Mouse (Mus musculus): ENCODE measurements around the gene Tead4. TPM values are rescaled to one million over a fixed set of nuclear protein-coding genes. Genes with fewer than 3 reads are reported as not detected.

The Tead4 gene
- total and polyA plus RNA-seq, 3 experiments, result not detected

GRCm38 (mm10) chr6:128318317-128318716 is 17.7 kb upstream of the Tead4 start:
- in situ Hi-C loops (cut with MboI; ENCODE audit: low pct_ligation_motif_present, low pct_unique_long_range_greater_than_20kb, low sequenced_read_pairs), result no loop called here
- DNase-seq (ENCODE audit: extremely low read depth), result peak; percentile 81

GRCm38 (mm10) chr6:128315597-128315996 is 15.0 kb upstream of the Tead4 start:
- Histone ChIP-seq H3K9me3 (replicated peaks; ENCODE audit: low read length) (no peaks in the 10 kb centered on the region), H3K36me3 (replicated peaks in 1 of 2; ENCODE audit: control insufficient read depth in 1 of 2, insufficient read depth in 1 of 2, low read length in 1 of 2) (no peaks in the 10 kb centered on the region), H3K79me2 (replicated peaks; ENCODE audit: control insufficient read depth, extremely low read depth, insufficient read depth, poor library complexity, severe bottlenecking) (no peaks in the 10 kb centered on the region), H3K27me3 (replicated peaks) (no peaks in the 10 kb centered on the region), H3K4me2 (ENCODE audit: insufficient read depth, low read depth, poor library complexity, severe bottlenecking) (no peak overlapping the region), H3K4me3 (replicated peaks in 1 of 3; ENCODE audit: low read depth in 2 of 3, low read length in 2 of 3, poor library complexity in 1 of 3) (no peak overlapping the region), H3K9ac (ENCODE audit: insufficient read depth, low read depth) (no peak overlapping the region), H3K27ac (ENCODE audit: insufficient read depth, low read depth) (no peak overlapping the region), H3K4me1 (ENCODE audit: control insufficient read depth in 1 of 2, insufficient read depth in 2 of 2) (no peaks in the 10 kb centered on the region)
- in situ Hi-C loops (cut with MboI; ENCODE audit: low pct_ligation_motif_present, low pct_unique_long_range_greater_than_20kb, low sequenced_read_pairs) (no loop called here), dilution Hi-C loops (cut with MboI; ENCODE audit: extremely low pct_ligation_motif_present, extremely low pct_unique_long_range_greater_than_20kb, low sequenced_read_pairs) (no loop called here)
- TF ChIP-seq KAT2A (IDR thresholded peaks at IDR 0.05; ENCODE audit: insufficient replicate concordance, low read length) (no peak), MEF2A (IDR thresholded peaks at IDR 0.05; ENCODE audit: borderline replicate concordance, low read depth, low read length) (no peak), BHLHE40 (IDR thresholded peaks at IDR 0.05; ENCODE audit: low read depth, low read length) (peak; percentile 61), RCOR1 (conservative IDR thresholded peaks at IDR 0.05; ENCODE audit: low read depth, low read length) (no peak), MAX (IDR thresholded peaks at IDR 0.05; ENCODE audit: low read length) (no peak)
- DNase-seq (ENCODE audit: extremely low read depth), result no peak

More at GRCm38 (mm10) chr6:128318317-128318716, 17.7 kb upstream of the Tead4 start:
- no peak for TF ChIP-seq PAX5 (IDR thresholded peaks at IDR 0.05; ENCODE audit: low read length)
- TF ChIP-seq RAD21 (IDR thresholded peaks at IDR 0.05; ENCODE audit: low read depth, low read length), result peak; percentile 64
- TF ChIP-seq CTCF (conservative IDR thresholded peaks at IDR 0.05 in 1 of 2, IDR thresholded peaks at IDR 0.05 in 1 of 2; ENCODE audit: low read depth in 2 of 2, low read length in 2 of 2), result peak; percentile 50 to 82
- no peak for TF ChIP-seq POLR2AphosphoS2 (IDR thresholded peaks at IDR 0.05; ENCODE audit: low read depth, low read length)
- peak; percentile 81 for TF ChIP-seq SMC3 (IDR thresholded peaks at IDR 0.05; ENCODE audit: low read depth, low read length)
- Histone ChIP-seq H3K9me3 (replicated peaks; ENCODE audit: low read length) (no peaks in the 10 kb centered on the region), H3K9ac (ENCODE audit: insufficient read depth, low read depth) (no peak overlapping the region), H3K4me1 (ENCODE audit: control insufficient read depth in 1 of 2, insufficient read depth in 2 of 2) (no peaks in the 10 kb centered on the region), H3K4me3 (replicated peaks in 1 of 3; ENCODE audit: low read depth in 2 of 3, low read length in 2 of 3, poor library complexity in 1 of 3) (no peak overlapping the region), H3K27me3 (replicated peaks) (no peaks in the 10 kb centered on the region), H3K4me2 (ENCODE audit: insufficient read depth, low read depth, poor library complexity, severe bottlenecking) (no peak overlapping the region), H3K79me2 (replicated peaks; ENCODE audit: control insufficient read depth, extremely low read depth, insufficient read depth, poor library complexity, severe bottlenecking) (no peaks in the 10 kb centered on the region), H3K27ac (ENCODE audit: insufficient read depth, low read depth) (no peak overlapping the region), H3K36me3 (replicated peaks in 1 of 2; ENCODE audit: control insufficient read depth in 1 of 2, insufficient read depth in 1 of 2, low read length in 1 of 2) (peaks cover 8 to 23% of the 10 kb centered on the region in 2 experiments)
- dilution Hi-C loops (cut with MboI; ENCODE audit: extremely low pct_ligation_motif_present, extremely low pct_unique_long_range_greater_than_20kb, low sequenced_read_pairs), result no loop called here

GRCm38 (mm10) chr6:128314796-128315195 is 14.2 kb upstream of the Tead4 start:
- dilution Hi-C loops (cut with MboI; ENCODE audit: extremely low pct_ligation_motif_present, extremely low pct_unique_long_range_greater_than_20kb, low sequenced_read_pairs) (no loop called here), in situ Hi-C loops (cut with MboI; ENCODE audit: low pct_ligation_motif_present, low pct_unique_long_range_greater_than_20kb, low sequenced_read_pairs) (no loop called here)
- no peaks in the 10 kb centered on the region for H3K9me3 ChIP-seq (replicated peaks; ENCODE audit: low read length)
- H3K4me3 ChIP-seq (replicated peaks in 1 of 3; ENCODE audit: low read depth in 2 of 3, low read length in 2 of 3, poor library complexity in 1 of 3), result no peak overlapping the region
- H3K27me3 ChIP-seq (replicated peaks), result no peaks in the 10 kb centered on the region
- no peak for DNase-seq (ENCODE audit: extremely low read depth)
- H3K9ac ChIP-seq (ENCODE audit: insufficient read depth, low read depth), result no peak overlapping the region
- H3K4me1 ChIP-seq (ENCODE audit: control insufficient read depth in 1 of 2, insufficient read depth in 2 of 2), result no peaks in the 10 kb centered on the region
- no peaks in the 10 kb centered on the region for H3K79me2 ChIP-seq (replicated peaks; ENCODE audit: control insufficient read depth, extremely low read depth, insufficient read depth, poor library complexity, severe bottlenecking)
- no peaks in the 10 kb centered on the region for H3K36me3 ChIP-seq (replicated peaks in 1 of 2; ENCODE audit: control insufficient read depth in 1 of 2, insufficient read depth in 1 of 2, low read length in 1 of 2)
- H3K4me2 ChIP-seq (ENCODE audit: insufficient read depth, low read depth, poor library complexity, severe bottlenecking), result no peak overlapping the region; the same call in 1 of the 2 replicates
- no peak overlapping the region for H3K27ac ChIP-seq (ENCODE audit: insufficient read depth, low read depth)
- no peak for TF ChIP-seq MAZ (IDR thresholded peaks at IDR 0.05; ENCODE audit: low read depth, low read length)
- TF ChIP-seq UBTF (IDR thresholded peaks at IDR 0.05; ENCODE audit: low read depth, low read length), result no peak
- no peak for TF ChIP-seq CHD2 (IDR thresholded peaks at IDR 0.05; ENCODE audit: low read length)
- TF ChIP-seq MEF2A (IDR thresholded peaks at IDR 0.05; ENCODE audit: borderline replicate concordance, low read depth, low read length), result no peak
- TF ChIP-seq JUND (conservative IDR thresholded peaks at IDR 0.05; ENCODE audit: low read depth, low read length), result no peak
- no peak for TF ChIP-seq EP300 (IDR thresholded peaks at IDR 0.05; ENCODE audit: low read length)
- TF ChIP-seq USF2 (conservative IDR thresholded peaks at IDR 0.05; ENCODE audit: low read depth, low read length), result no peak
- no peak for TF ChIP-seq ZMIZ1 (IDR thresholded peaks at IDR 0.05; ENCODE audit: low read depth, low read length)

Data from CH12.LX (cell line).